Mouse (Mus musculus) forebrain, embryonic 12.5 days (tissue): ENCODE results near the gene Lmcd1. TPM values are rescaled to one million over a fixed set of nuclear protein-coding genes. Genes with fewer than 3 reads are reported as not detected.
A peak's percentile ranks its signal among the peaks of the same experiment; 100 is the strongest.

Experiments used
- ATAC-seq: fragments of 200-750 bp; cut with Nextera tagmentation; 2 replicates; pipeline ENCODE4 v1.8.0; 2017; ENCODE audit warnings: moderate TSS enrichment; ENCODE audit not compliant: low FRiP score
- H3K27ac ChIP-seq: fragments of 300-500 bp; sonication (generic); 2 replicates; pipeline ENCODE4 v1.5.1; 2016; ENCODE audit warnings: mild to moderate bottlenecking
- H3K27me3 ChIP-seq: fragments of 300-500 bp; sonication (generic); 2 replicates; pipeline ENCODE4 v1.6.1; 2016; ENCODE audit warnings: mild to moderate bottlenecking
- H3K36me3 ChIP-seq: fragments of 300-500 bp; sonication (generic); replicated peaks from 2 replicates; pipeline ENCODE4 v1.6.1; 2016; ENCODE audit warnings: mild to moderate bottlenecking
- H3K4me1 ChIP-seq: fragments of 300-500 bp; sonication (generic); 2 replicates; pipeline ENCODE4 v1.6.1; 2016
- H3K4me2 ChIP-seq: fragments of 300-500 bp; sonication (generic); 2 replicates; pipeline ENCODE4 v1.6.1; 2016; ENCODE audit warnings: mild to moderate bottlenecking, moderate library complexity
- H3K4me3 ChIP-seq: fragments of 300-500 bp; sonication (generic); replicated peaks from 2 replicates; pipeline ENCODE4 v1.5.1; 2016; ENCODE audit warnings: mild to moderate bottlenecking
- H3K9ac ChIP-seq: fragments of 300-500 bp; sonication (generic); 2 replicates; pipeline ENCODE4 v1.6.1; 2016; ENCODE audit warnings: mild to moderate bottlenecking
- H3K9me3 ChIP-seq: fragments of 300-500 bp; sonication (generic); 2 replicates; pipeline ENCODE4 v1.6.1; 2016
- WGBS: fragments of 180-500 bp; shearing (Covaris S2); methylation state at CpG from one replicate; pipeline ENCODE4 v1.1.7; 2016; 5-methylcytosine and 5-hydroxymethylcytosine counted together
- polyA plus RNA-seq: library from polyadenylated mRNA; unstranded; fragments of >200 nt; fragmentation: Nextera tagmentation; extraction: Ambion mirVana; gene quantifications from 2 replicates; pipeline ENCODE4 v1.2.1, GENCODE M21; 2016

The Lmcd1 gene
- polyA plus RNA-seq, 1 experiment from 2014 or later: 8.3 TPM

DNA sequence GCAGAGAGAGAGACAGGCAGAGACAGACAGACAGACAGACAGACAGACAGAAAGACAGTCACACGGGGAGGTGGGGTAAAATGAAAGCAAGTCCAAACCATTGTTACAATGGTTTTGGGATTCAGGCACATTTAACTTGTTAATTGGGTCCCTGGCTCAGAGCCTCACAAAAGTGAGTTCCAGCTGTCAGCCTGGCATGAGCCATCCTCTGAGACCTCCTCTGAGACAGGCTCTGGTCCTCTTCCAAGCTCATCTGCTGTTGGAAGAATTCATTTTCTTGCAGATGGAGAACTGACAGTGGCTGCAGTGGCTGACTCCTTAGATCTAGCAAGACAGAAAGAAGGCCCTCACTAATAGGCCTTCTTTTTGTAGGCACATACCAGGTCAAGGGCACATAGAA lies 6.9 kb upstream of the Lmcd1 start:
- H3K4me2 ChIP-seq: no peak overlapping the region
- H3K4me3 ChIP-seq: no peak overlapping the region
- H3K36me3 ChIP-seq: no peaks in the 10 kb centered on the region
- ATAC-seq: no peak
- H3K27ac ChIP-seq: no peak overlapping the region
- 31% methylated on average over 1 of the region's 1 CpGs for WGBS
- no peaks in the 10 kb centered on the region for H3K9me3 ChIP-seq
- no peaks in the 10 kb centered on the region for H3K4me1 ChIP-seq
- H3K27me3 ChIP-seq: no peaks in the 10 kb centered on the region
- H3K9ac ChIP-seq: no peak overlapping the region

DNA sequence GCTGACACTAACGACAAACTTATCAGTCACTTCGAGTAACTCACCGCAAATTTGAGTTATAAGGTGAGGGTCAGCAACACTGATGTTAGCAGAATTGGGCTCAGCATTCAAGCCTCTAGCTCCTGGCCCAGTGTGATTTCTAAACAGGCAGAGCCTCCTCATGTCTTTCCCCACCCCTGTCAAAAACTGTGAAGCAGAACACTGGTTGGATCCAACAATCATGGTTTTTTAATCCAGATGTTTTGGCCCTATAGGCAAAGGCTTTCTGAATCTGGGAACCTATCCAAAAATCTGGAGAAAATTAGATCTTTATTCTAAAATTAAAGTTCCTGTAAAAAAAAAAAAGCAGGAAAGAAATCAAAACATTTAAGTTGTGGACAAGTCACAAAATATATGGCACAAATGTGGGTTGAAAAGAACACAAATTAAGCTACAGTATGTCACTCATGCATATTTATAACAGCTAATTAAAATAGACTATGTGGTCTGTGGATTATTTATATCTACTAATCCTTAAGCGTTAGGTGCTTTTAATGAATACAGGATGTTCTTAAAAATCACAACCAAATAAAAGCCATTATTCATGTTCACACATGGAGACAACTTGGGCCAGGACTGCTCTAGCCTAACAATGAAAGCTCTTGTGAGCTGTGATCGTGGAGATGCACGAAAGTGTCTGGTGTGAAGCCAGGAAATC lies 5.7 kb upstream of the Lmcd1 start:
- H3K9ac ChIP-seq: no peak overlapping the region
- no peaks in the 10 kb centered on the region for H3K9me3 ChIP-seq
- no peaks in the 10 kb centered on the region for H3K4me1 ChIP-seq
- H3K4me3 ChIP-seq: no peak overlapping the region
- 71% methylated on average over 6 of the region's 6 CpGs for WGBS
- H3K4me2 ChIP-seq: no peak overlapping the region
- no peak overlapping the region for H3K27ac ChIP-seq
- H3K27me3 ChIP-seq: no peaks in the 10 kb centered on the region
- ATAC-seq: no peak
- H3K36me3 ChIP-seq: no peaks in the 10 kb centered on the region

DNA sequence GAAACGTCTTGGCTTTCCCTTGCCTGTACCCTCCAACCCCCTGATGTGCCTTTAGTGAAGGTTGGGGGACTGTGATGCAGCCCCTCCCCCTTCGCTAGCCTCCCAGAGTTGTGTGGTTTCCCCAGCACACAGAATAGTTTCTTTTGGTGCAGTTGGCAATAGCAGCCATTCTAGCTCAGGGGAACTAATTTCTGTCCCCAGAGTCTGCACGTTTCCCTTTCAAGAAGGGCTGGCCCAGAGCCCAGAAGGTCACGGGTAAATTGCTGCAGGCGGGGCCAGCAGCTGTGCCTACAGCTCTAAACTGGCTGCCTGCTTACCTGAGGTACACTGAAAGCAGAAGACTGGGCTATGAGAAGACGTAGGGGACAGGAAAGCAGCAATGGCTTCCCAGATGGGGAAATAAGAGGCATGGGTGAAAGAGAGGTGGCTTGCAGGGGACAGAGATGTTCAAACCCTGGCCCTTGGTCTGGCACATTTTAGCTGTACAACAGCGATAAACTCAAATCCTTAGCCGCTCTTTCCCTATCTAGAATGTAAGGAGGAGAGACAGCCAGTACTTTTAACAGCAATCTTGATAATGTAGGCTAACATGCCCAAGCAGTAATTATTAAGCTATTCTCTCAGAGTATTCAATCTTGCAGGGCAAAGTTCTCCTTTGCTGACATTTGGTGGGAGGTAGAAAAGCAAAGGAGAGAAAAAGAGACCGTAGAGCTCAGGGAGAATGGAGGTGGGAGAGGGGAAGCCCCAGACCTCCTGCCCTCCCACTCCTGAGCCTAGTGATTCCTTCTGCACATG lies 900 bp downstream of the Lmcd1 start:
- H3K4me3 ChIP-seq: 0 out of 2 replicates have a peak overlapping the region, but pooled peaks have one; percentile 29
- H3K27me3 ChIP-seq: 0 out of 2 replicates have a peak, but pooled peaks cover 14% of the 10 kb centered on the region
- peak; percentile 72 for ATAC-seq
- peaks cover 17% of the 10 kb centered on the region for H3K4me1 ChIP-seq
- H3K9me3 ChIP-seq: no peaks in the 10 kb centered on the region
- 33% methylated on average over 9 of the region's 9 CpGs for WGBS
- H3K9ac ChIP-seq: no peak overlapping the region
- peak overlapping the region; percentile 77 for H3K27ac ChIP-seq
- peak overlapping the region; percentile 60 for H3K4me2 ChIP-seq
- no peaks in the 10 kb centered on the region for H3K36me3 ChIP-seq

DNA sequence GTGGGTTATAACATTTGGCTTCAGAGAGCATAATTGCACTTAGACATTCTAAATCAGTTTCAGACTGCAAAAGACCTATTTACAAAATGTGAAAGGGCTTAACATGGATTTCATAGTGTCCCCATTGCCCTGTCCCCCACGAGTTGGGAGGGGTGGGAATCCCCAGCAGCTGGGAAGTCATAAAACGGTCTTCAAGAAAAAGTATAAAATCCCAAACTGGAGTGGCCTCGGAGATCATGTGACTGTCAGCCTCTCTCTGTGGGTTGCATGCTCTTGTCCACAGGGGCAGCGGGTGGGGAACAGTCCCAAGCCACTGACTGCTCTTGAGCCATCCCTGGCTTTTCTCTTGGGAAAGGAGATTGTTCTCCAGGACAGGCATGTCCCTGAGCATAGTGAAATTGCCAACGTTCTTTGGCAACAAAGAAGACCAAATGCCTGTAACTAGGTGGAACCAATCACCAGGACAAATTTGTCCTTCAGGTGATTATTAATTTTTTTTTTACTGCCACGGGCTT lies 2.2 kb downstream of the Lmcd1 start:
- H3K4me2 ChIP-seq: no peak overlapping the region
- H3K4me1 ChIP-seq: peaks cover 17% of the 10 kb centered on the region
- H3K27ac ChIP-seq: no peak overlapping the region
- H3K36me3 ChIP-seq: no peaks in the 10 kb centered on the region
- H3K9me3 ChIP-seq: no peaks in the 10 kb centered on the region
- no peak overlapping the region for H3K4me3 ChIP-seq
- WGBS: 74% methylated on average over 6 of the region's 6 CpGs
- H3K27me3 ChIP-seq: 0 out of 2 replicates have a peak, but pooled peaks cover 14% of the 10 kb centered on the region
- H3K9ac ChIP-seq: no peak overlapping the region
- ATAC-seq: no peak

DNA sequence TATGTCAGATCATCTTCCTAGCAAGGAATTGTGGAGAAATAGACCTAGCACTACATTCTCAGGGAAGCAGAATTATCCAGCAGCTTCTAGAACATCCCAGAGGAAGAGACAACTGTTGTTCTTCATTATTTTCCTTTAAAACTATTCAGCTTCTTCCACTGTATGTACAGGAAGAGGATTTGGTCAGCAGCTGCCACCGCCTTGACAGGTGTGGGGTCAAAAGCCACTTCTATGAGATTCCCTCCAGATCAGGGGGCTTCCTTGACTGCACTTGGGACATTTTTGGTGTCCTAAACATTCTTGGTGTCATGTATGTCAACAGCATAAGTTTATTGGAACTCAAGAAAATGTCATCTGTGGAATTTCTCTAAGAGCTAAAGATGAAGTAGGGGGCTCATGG lies 5.2 kb downstream of the Lmcd1 start:
- no peak overlapping the region for H3K4me2 ChIP-seq
- H3K27ac ChIP-seq: no peak overlapping the region
- H3K4me3 ChIP-seq: no peak overlapping the region
- 0 out of 2 replicates have a peak, but pooled peaks cover 14% of the 10 kb centered on the region for H3K27me3 ChIP-seq
- no peak overlapping the region for H3K9ac ChIP-seq
- ATAC-seq: no peak
- H3K9me3 ChIP-seq: no peaks in the 10 kb centered on the region
- WGBS: 84% methylated on average over 1 of the region's 1 CpGs
- H3K36me3 ChIP-seq: no peaks in the 10 kb centered on the region
- H3K4me1 ChIP-seq: peaks cover 10% of the 10 kb centered on the region

DNA sequence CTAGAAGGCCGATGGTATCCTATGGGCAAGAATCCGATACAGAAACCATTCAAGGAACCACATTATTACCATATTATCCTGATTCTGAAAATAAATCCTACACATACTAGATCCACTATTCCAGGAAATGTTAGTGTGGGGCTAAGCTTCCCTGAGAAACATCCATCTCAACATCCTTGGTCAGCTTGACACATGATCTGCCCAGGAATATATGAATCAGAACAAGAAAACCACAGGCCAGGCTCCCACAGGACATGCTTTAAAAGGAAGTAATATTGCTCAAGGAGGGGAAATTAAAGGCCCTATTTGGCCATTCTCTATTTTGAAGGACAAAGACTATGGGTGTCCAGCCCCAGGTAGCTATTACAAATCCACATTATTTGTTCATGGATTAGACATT lies 6.6 kb downstream of the Lmcd1 start:
- no peak overlapping the region for H3K4me2 ChIP-seq
- H3K27me3 ChIP-seq: 0 out of 2 replicates have a peak, but pooled peaks cover 9% of the 10 kb centered on the region
- no peaks in the 10 kb centered on the region for H3K9me3 ChIP-seq
- WGBS: 93% methylated on average over 2 of the region's 2 CpGs
- no peak overlapping the region for H3K27ac ChIP-seq
- H3K9ac ChIP-seq: no peak overlapping the region
- no peaks in the 10 kb centered on the region for H3K4me1 ChIP-seq
- no peak overlapping the region for H3K4me3 ChIP-seq
- H3K36me3 ChIP-seq: no peaks in the 10 kb centered on the region
- no peak for ATAC-seq

DNA sequence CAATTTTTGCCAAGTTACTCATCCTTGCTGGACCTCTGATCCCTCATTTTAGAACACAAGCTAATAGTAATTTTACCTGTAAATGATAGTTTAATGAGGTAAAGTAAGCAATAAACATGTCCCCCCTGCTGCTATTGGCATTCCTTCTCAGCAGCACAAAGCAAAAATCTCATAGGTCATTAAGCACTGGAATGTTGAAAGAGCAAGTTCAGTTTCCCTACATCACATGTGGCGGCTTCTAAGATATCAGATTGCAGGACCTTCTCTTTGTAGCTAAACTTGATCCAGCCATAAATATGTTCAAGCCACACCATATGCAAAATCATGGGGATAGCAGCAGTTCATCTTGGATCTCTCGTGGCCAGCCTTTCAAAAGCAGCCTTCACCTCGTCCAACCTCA lies 7.4 kb downstream of the Lmcd1 start:
- no peak for ATAC-seq
- no peaks in the 10 kb centered on the region for H3K36me3 ChIP-seq
- H3K27me3 ChIP-seq: 0 out of 2 replicates have a peak, but pooled peaks cover 9% of the 10 kb centered on the region
- no peak overlapping the region for H3K4me3 ChIP-seq
- WGBS: 67% methylated on average over 3 of the region's 3 CpGs
- H3K4me2 ChIP-seq: no peak overlapping the region
- no peak overlapping the region for H3K9ac ChIP-seq
- no peak overlapping the region for H3K27ac ChIP-seq
- no peaks in the 10 kb centered on the region for H3K4me1 ChIP-seq
- no peaks in the 10 kb centered on the region for H3K9me3 ChIP-seq

DNA sequence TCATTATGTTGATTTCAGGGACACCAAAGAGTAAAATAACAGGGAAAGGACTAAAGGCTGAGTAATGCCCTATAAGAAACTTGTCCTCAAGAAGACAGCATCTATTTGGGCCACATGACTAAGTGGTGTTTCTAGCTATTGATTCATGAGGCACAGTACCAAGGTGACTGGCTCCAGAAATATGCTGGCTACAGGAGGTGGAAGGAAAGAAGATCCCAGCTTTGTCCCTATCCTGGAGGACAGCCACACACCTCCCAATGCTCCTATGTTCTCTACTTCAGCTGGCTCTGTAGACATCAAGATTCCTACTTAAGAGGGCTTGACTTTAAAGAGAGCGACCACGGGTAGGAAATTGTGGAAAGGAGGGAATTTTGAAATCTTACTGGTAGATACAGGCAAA lies 8.4 kb downstream of the Lmcd1 start:
- no peak for ATAC-seq
- Histone ChIP-seq H3K27ac (no peak overlapping the region), H3K4me1 (no peaks in the 10 kb centered on the region), H3K4me3 (no peak overlapping the region), H3K9ac (no peak overlapping the region), H3K4me2 (no peak overlapping the region), H3K27me3 (0 out of 2 replicates have a peak, but pooled peaks cover 6% of the 10 kb centered on the region), H3K36me3 (no peaks in the 10 kb centered on the region), H3K9me3 (no peaks in the 10 kb centered on the region)
- 88% methylated on average over 2 of the region's 2 CpGs for WGBS

DNA sequence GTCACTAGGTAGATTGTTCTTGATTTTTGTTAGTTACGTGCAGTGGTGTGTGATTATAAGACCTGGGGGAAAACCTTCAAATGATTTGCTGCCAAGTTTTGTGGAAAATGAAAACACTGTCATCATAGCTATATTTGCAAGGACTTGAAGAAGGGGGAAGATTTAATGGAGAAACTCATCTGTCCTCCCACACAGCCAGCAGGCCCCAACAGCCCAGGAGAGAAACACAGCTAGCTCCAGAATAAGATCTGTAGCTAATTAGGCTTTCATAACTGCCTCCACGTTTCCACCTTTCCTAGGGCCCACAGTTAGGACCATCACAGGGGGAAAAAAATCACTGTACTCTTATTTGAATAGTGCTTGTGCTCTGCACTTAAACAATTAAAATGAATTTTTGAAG lies 10.5 kb downstream of the Lmcd1 start:
- Histone ChIP-seq H3K4me3 (no peak overlapping the region), H3K9me3 (no peaks in the 10 kb centered on the region), H3K4me1 (no peaks in the 10 kb centered on the region), H3K9ac (no peak overlapping the region), H3K27me3 (no peaks in the 10 kb centered on the region), H3K27ac (no peak overlapping the region), H3K36me3 (no peaks in the 10 kb centered on the region), H3K4me2 (no peak overlapping the region)
- no peak for ATAC-seq
- 87% methylated on average over 2 of the region's 2 CpGs for WGBS

DNA sequence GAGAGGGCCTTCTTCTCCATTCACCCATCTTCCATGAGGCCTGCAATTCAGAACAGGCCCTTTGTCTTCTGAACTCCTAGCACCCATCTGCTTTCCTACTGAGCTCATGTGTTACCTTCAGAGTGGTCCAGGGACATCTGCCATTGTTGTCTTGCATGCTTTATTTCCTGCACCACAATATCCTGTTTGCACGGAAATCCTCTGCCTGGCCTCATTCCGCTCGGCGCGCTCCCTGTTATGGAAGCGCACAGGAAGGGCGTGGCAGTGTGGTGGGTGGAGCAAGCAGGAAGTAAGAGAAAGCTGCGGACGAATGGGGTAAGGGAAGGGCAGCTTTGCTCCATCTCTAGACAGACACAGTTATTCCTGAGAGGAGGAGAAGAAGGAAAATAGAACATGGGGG lies 14.1 kb downstream of the Lmcd1 start:
- no peak overlapping the region for H3K4me3 ChIP-seq
- H3K36me3 ChIP-seq: no peaks in the 10 kb centered on the region
- 86% methylated on average over 9 of the region's 9 CpGs for WGBS
- no peaks in the 10 kb centered on the region for H3K27me3 ChIP-seq
- no peak overlapping the region for H3K9ac ChIP-seq
- no peaks in the 10 kb centered on the region for H3K9me3 ChIP-seq
- no peak for ATAC-seq
- H3K4me2 ChIP-seq: no peak overlapping the region
- H3K4me1 ChIP-seq: no peaks in the 10 kb centered on the region
- no peak overlapping the region for H3K27ac ChIP-seq

DNA sequence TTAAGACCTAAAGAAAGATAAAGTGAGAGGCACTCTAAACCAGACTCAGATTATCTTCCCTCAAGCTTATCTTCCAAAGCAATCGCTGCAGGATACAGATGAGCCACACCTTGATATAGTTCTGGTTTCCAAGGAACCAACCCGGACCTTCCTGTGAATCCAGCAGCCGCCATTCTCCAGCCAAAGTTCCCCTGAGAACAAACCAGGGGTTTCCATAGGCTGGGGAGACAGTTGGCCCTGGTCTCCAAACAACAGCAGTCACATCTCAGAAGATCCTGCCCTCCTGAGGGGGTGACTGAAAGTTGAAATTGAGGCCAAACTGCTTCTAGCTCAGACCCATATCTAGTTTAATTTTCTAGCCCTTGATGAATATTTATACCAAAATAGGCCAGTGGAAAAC lies 14.7 kb downstream of the Lmcd1 start:
- Histone ChIP-seq H3K4me1 (no peaks in the 10 kb centered on the region), H3K36me3 (no peaks in the 10 kb centered on the region), H3K9ac (no peak overlapping the region), H3K27ac (no peak overlapping the region), H3K9me3 (no peaks in the 10 kb centered on the region), H3K4me2 (no peak overlapping the region), H3K4me3 (no peak overlapping the region), H3K27me3 (no peaks in the 10 kb centered on the region)
- WGBS: 81% methylated on average over 3 of the region's 3 CpGs
- ATAC-seq: no peak

DNA sequence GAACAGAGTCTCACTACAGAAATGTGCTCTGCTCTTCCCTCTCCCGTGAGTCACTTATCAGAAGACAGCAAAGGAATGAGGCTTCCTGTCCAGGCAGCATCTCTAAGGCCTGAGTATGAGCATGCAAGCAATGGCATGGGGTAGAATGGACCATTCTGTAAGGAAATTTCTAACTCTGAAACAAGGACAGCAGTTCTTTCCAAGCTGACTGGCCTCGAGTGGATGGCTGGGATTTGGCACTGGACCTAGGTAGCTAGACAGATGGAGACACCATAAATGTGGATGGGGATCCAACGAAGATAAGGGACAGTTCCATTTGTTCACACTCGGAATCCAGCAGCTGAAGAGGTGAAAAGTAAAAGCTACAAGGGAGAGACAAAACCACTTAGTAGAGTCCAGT lies 17.6 kb downstream of the Lmcd1 start:
- Histone ChIP-seq H3K27me3 (no peaks in the 10 kb centered on the region), H3K4me3 (no peak overlapping the region), H3K4me1 (no peaks in the 10 kb centered on the region), H3K36me3 (no peaks in the 10 kb centered on the region), H3K27ac (no peak overlapping the region), H3K4me2 (no peak overlapping the region), H3K9ac (no peak overlapping the region), H3K9me3 (no peaks in the 10 kb centered on the region)
- 76% methylated on average over 4 of the region's 4 CpGs for WGBS
- no peak for ATAC-seq
